Comparison of ENCODE assay signal across 8 mouse cellular contexts in the genomic region with DNA sequence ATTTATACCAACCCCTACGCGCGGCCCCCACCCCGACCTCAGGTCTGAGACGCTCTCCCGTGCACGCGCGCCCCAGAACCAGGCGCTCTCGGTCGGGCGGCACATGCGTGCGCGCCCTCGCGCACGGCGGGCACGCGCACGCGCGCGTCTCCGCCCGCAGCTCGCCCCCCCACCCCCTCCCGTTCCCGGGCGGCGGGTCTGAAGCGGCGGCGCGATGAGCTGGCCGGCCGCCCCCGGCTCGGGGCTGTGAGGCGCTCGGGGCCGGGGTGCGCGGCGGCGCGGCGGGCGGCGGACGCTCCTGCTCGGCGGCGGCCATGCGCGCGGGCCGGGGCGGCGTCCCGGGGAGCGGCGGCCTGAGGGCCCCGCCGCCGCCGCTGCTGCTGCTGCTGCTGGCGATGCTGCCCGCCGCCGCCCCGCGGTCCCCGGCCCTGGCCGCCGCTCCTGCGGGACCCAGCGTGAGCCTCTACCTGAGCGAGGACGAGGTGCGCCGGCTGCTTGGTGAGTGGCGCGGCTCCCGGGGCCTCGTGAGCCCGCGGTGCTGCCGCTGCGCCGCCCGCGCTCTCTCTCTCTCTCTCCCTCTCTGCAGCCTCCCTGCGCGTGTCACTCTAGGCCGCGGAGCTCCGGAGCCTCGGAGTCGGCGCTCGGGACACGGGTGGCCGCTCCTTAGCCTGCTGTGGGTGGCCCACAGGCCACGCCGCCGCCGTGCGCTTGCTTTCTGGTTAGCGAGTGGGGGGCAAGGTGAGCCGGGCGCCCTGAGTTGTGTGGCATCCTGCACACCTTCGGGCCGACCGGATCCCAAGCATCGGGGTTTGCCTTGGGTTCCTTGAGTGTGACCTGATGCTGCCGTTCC. TPM values are rescaled to one million over a fixed set of nuclear protein-coding genes. Genes with fewer than 3 reads are reported as not detected.
A peak's percentile ranks its signal among the peaks of the same experiment; 100 is the strongest.
DNase-seq lines count a peak whose midpoint lies in the region; TF ChIP-seq lines count a peak whose summit lies in the region.

Gene Ryk (plus strand): TSS at position 176 of the 850 bp plus-strand sequence.

- DNase-seq in Muller cell, postnatal 12 days (ENCODE audit: inconsistent ontology term) = peak; percentile 85
- peak; percentile 78 to 91 for DNase-seq in cerebellum, adult 18-20 months
- peak; percentile 85 for DNase-seq in forelimb bud, embryonic 11.5 days (ENCODE audit: low read depth, low spot score)
- DNase-seq in heart, postnatal 36 days = peak; percentile 77 to 85
- peak; percentile 54 to 76 for DNase-seq in layer of hippocampus, adult 2 months (ENCODE audit: low spot score in 2 of 2)
- peak; percentile 70 for DNase-seq in lung, adult 2 months
- peak; percentile 82 for DNase-seq in ovary, postnatal 36 days (ENCODE audit: low spot score)
- peak; percentile 2 to 9 for DNase-seq in thymus, postnatal 36 days

- 1% methylated on average over 109 of the region's 119 CpGs for WGBS in lung, adult 2 months

- TF ChIP-seq CTCF in layer of hippocampus, adult 2 months (conservative IDR thresholded peaks at IDR 0.05) = no peak
- TF ChIP-seq CTCF in lung, adult 2 months (IDR thresholded peaks at IDR 0.05; ENCODE audit: insufficient read depth, low read length) = no peak

- TF ChIP-seq POLR2A in lung, adult 2 months (IDR thresholded peaks at IDR 0.05; ENCODE audit: borderline replicate concordance, extremely low read depth, low read depth, low read length) = no peak

- H3K4me1 ChIP-seq in lung, adult 2 months (ENCODE audit: control insufficient read depth, insufficient read depth, low read length) = peaks cover 6% of the 10 kb centered on the region; the same call in 1 of the 2 replicates

- H3K4me3 ChIP-seq in layer of hippocampus, adult 2 months = peak within 1 kb of the TSS; percentile 75
- H3K4me3 ChIP-seq in lung, adult 2 months (replicated peaks; ENCODE audit: extremely low read depth, low read depth, low read length) = peak within 1 kb of the TSS; percentile 97

- H3K27ac ChIP-seq in layer of hippocampus, adult 2 months = peak within 1 kb of the TSS; percentile 94

- intact Hi-C loops in heart, postnatal 36 days (cut with DNase I) = loop anchor here (2.0 kb wide), 2 partner anchors 30 to 208 kb away; partner anchors contain the start of genes Anapc13 and Cep63

RNA-seq across cellular contexts. Expression of gene Ryk, which starts in this region (rescaled TPM):
- total RNA-seq in heart, postnatal 36 days (2021) = 10 to 100 TPM; 38.9 to 39.0 TPM
- total RNA-seq in layer of hippocampus, adult 2 months (2021) = 10 to 100 TPM; 44.5 to 46.3 TPM
- polyA plus RNA-seq in lung, adult 2 months (2012; rRNA removed) = 53.1 and 76.1 TPM in 2 replicates

Comparison
In these comparisons a context has a peak if more than half of its experiments do, and no peak if none do; other contexts are left out.
1. Peak in every context shown above with its lines: DNase-seq, H3K4me3 ChIP-seq and H3K27ac ChIP-seq.
2. DNase-seq: peak in every context shown above with its lines; median percentile 85 in Muller cell, postnatal 12 days; 85 in forelimb bud, embryonic 11.5 days; 84 in cerebellum, adult 18-20 months; 82 in ovary, postnatal 36 days; 81 in heart, postnatal 36 days; 70 in lung, adult 2 months; 65 in layer of hippocampus, adult 2 months; 6 in thymus, postnatal 36 days.